Mouse (Mus musculus) brain, embryonic 18.5 days (tissue): ENCODE measurements at regions not wholly inside any gene's neighbourhood (a gene's known extent, or its start where the extent isn't known, plus 50 kb on each side); places are given as distances from the start of the nearest gene placed in this dataset.

Experiments
- DNase-seq: peaks from one replicate; pipeline ENCODE4 v3.0.0-alpha.2; 2012; ENCODE audit warnings: low read depth, low spot score

GRCm38 (mm10) chr2:50698841-50699240 is 402.2 kb upstream of the Mmadhc start:
- no peak for DNase-seq

GRCm38 (mm10) chr2:50696575-50696974 is 400.0 kb upstream of the Mmadhc start:
- DNase-seq, result no peak

GRCm38 (mm10) chr2:50694849-50695248 is 398.2 kb upstream of the Mmadhc start:
- no peak for DNase-seq

- DNase-seq, result no peak
These were observed 397.3 kb upstream of the Mmadhc start for GRCm38 (mm10) chr2:50693784-50694350.

- no peak for DNase-seq
These were observed 393.8 kb upstream of the Mmadhc start for GRCm38 (mm10) chr2:50690120-50691103.

GRCm38 (mm10) chr2:50687672-50688151 is 391.1 kb upstream of the Mmadhc start:
- DNase-seq, result no peak

GRCm38 (mm10) chr2:50687222-50687621 is 390.6 kb upstream of the Mmadhc start:
- no peak for DNase-seq

GRCm38 (mm10) chr2:50677456-50677855 is 380.9 kb upstream of the Mmadhc start:
- DNase-seq, result no peak

GRCm38 (mm10) chr2:50675736-50676550 is 379.3 kb upstream of the Mmadhc start:
- DNase-seq, result no peak

- no peak for DNase-seq
These were observed 378.2 kb upstream of the Mmadhc start for GRCm38 (mm10) chr2:50674856-50675175.

GRCm38 (mm10) chr2:50674151-50674855 is 377.7 kb upstream of the Mmadhc start:
- DNase-seq, result no peak

GRCm38 (mm10) chr2:50669297-50669696 is 372.7 kb upstream of the Mmadhc start:
- DNase-seq, result no peak

- DNase-seq, result no peak
These were observed 372.2 kb upstream of the Mmadhc start for GRCm38 (mm10) chr2:50668789-50669188.

GRCm38 (mm10) chr2:50667180-50667579 is 370.6 kb upstream of the Mmadhc start:
- peak; percentile 50 for DNase-seq

- no peak for DNase-seq
These were observed 365.9 kb upstream of the Mmadhc start for GRCm38 (mm10) chr2:50662504-50662903.

GRCm38 (mm10) chr2:50660000-50660399 is 363.4 kb upstream of the Mmadhc start:
- DNase-seq, result no peak

- DNase-seq, result no peak
These were observed 361.2 kb upstream of the Mmadhc start for GRCm38 (mm10) chr2:50657826-50658225.

- no peak for DNase-seq
These were observed 359.8 kb upstream of the Mmadhc start for GRCm38 (mm10) chr2:50656351-50656750.

GRCm38 (mm10) chr2:50654953-50655324 is 358.3 kb upstream of the Mmadhc start:
- peak; percentile 58 for DNase-seq

- no peak for DNase-seq
These were observed 357.8 kb upstream of the Mmadhc start for GRCm38 (mm10) chr2:50654221-50654952.

GRCm38 (mm10) chr2:50653121-50653615 is 356.6 kb upstream of the Mmadhc start:
- no peak for DNase-seq
